Mouse (Mus musculus) embryonic fibroblast, embryonic 13.5 days (primary cell): ENCODE data around the gene Nop10. TPM values are rescaled to one million over a fixed set of nuclear protein-coding genes. Genes with fewer than 3 reads are reported as not detected.

Experiments used
- H3K27ac ChIP-seq: 2 replicates; pipeline ENCODE4 v1.5.1; 2012; ENCODE audit warnings: low read length, control low read depth, inconsistent platforms; ENCODE audit not compliant: insufficient read depth
- H3K4me1 ChIP-seq: 2 replicates; pipeline ENCODE4 v1.6.1; 2011; ENCODE audit warnings: low read length; ENCODE audit not compliant: control insufficient read depth, insufficient read depth
- H3K4me3 ChIP-seq: 2 replicates; pipeline ENCODE4 v1.5.1; 2011; ENCODE audit warnings: mild to moderate bottlenecking, control low read depth, low read length; ENCODE audit not compliant: insufficient read depth
- CTCF ChIP-seq: IDR thresholded peaks from 2 replicates; pipeline ENCODE4 v1.5.1; 2011; ENCODE audit warnings: mild to moderate bottlenecking, control low read depth, low read length, moderate library complexity, borderline replicate concordance; ENCODE audit not compliant: insufficient read depth
- POLR2A ChIP-seq: IDR thresholded peaks from 2 replicates; pipeline ENCODE4 v1.6.1; 2011; ENCODE audit warnings: low read depth, mild to moderate bottlenecking, control low read depth, low read length, moderate library complexity
- polyA plus RNA-seq: library from polyadenylated mRNA; stranded (reverse); fragments of >200 nt; gene quantifications from 2 replicates; pipeline ENCODE4 v1.2.4, GENCODE M21; 2011; ENCODE audit warnings: low read depth; ENCODE audit not compliant: missing spikeins, insufficient read length

Gene Nop10
- 70.7 and 79.5 TPM in 2 replicates for polyA plus RNA-seq

- TF ChIP-seq POLR2A (peak; percentile 99), CTCF (peak; percentile 30; the same call in 1 of the 2 replicates)
- Histone ChIP-seq H3K27ac (peak within 1 kb of the TSS; percentile 59), H3K4me1 (0 out of 2 replicates have a peak, but pooled peaks cover 3% of the 10 kb centered on the region), H3K4me3 (peak within 1 kb of the TSS; percentile 69)
These were observed at the start of gene Nop10 for GRCm38 (mm10) chr2:112261748-112262653. TSS of gene Nop10 (plus strand) at chr2:112261926.

GRCm38 (mm10) chr2:112215977-112216376 is 45.7 kb upstream of the Nop10 start:
- TF ChIP-seq POLR2A, result no peak
- 0 out of 2 replicates have a peak, but pooled peaks have one; percentile 12 for TF ChIP-seq CTCF
- Histone ChIP-seq H3K4me1 (no peaks in the 10 kb centered on the region), H3K27ac (no peak overlapping the region), H3K4me3 (no peak overlapping the region)

GRCm38 (mm10) chr2:112217614-112218013 is 44.1 kb upstream of the Nop10 start:
- Histone ChIP-seq H3K27ac (no peak overlapping the region), H3K4me3 (no peak overlapping the region), H3K4me1 (no peaks in the 10 kb centered on the region)
- TF ChIP-seq POLR2A (no peak), CTCF (no peak)

- Histone ChIP-seq H3K4me3 (no peak overlapping the region), H3K27ac (no peak overlapping the region), H3K4me1 (no peaks in the 10 kb centered on the region)
- TF ChIP-seq POLR2A (no peak), CTCF (no peak)
These were observed 40.8 kb upstream of the Nop10 start for GRCm38 (mm10) chr2:112220880-112221279.

GRCm38 (mm10) chr2:112222607-112223006 is 39.1 kb upstream of the Nop10 start:
- no peaks in the 10 kb centered on the region for H3K4me1 ChIP-seq
- H3K4me3 ChIP-seq, result no peak overlapping the region
- H3K27ac ChIP-seq, result no peak overlapping the region
- TF ChIP-seq CTCF (no peak), POLR2A (no peak)

GRCm38 (mm10) chr2:112224356-112224755 is 37.4 kb upstream of the Nop10 start:
- Histone ChIP-seq H3K4me1 (no peaks in the 10 kb centered on the region), H3K4me3 (no peak overlapping the region), H3K27ac (no peak overlapping the region)
- TF ChIP-seq CTCF (no peak), POLR2A (no peak)

- Histone ChIP-seq H3K4me1 (no peaks in the 10 kb centered on the region), H3K4me3 (no peak overlapping the region), H3K27ac (no peak overlapping the region)
- TF ChIP-seq CTCF (no peak), POLR2A (no peak)
These were observed 29.1 kb upstream of the Nop10 start for GRCm38 (mm10) chr2:112232623-112233022.

- H3K4me1 ChIP-seq, result no peaks in the 10 kb centered on the region
- TF ChIP-seq CTCF, result no peak
- TF ChIP-seq POLR2A, result no peak
- no peak overlapping the region for H3K4me3 ChIP-seq
- H3K27ac ChIP-seq, result no peak overlapping the region
These were observed 25.1 kb upstream of the Nop10 start for GRCm38 (mm10) chr2:112236620-112237019.

- Histone ChIP-seq H3K4me1 (no peaks in the 10 kb centered on the region), H3K4me3 (no peak overlapping the region), H3K27ac (no peak overlapping the region)
- peak; percentile 40; the same call in 1 of the 2 replicates for TF ChIP-seq POLR2A
- TF ChIP-seq CTCF, result no peak
These were observed 23.7 kb upstream of the Nop10 start for GRCm38 (mm10) chr2:112238006-112238405.

GRCm38 (mm10) chr2:112239212-112239934 is 22.4 kb upstream of the Nop10 start, which contains the start of gene Lpcat4:
TSS of gene Lpcat4 (plus strand) at chr2:112239468.
- TF ChIP-seq POLR2A (peak; percentile 56; the same call in 1 of the 2 replicates), CTCF (peak; percentile 86)
- peak within 1 kb of the TSS; percentile 74 for H3K27ac ChIP-seq
- no peaks in the 10 kb centered on the region for H3K4me1 ChIP-seq
- H3K4me3 ChIP-seq, result peak within 1 kb of the TSS; percentile 89
